Mouse (Mus musculus) kidney, adult 18-20 months (tissue): ENCODE data around the gene Tnni1.

Experiments
- DNase-seq: peaks from one replicate; pipeline ENCODE4 v3.0.0; 2021

Gene Tnni1

DNA sequence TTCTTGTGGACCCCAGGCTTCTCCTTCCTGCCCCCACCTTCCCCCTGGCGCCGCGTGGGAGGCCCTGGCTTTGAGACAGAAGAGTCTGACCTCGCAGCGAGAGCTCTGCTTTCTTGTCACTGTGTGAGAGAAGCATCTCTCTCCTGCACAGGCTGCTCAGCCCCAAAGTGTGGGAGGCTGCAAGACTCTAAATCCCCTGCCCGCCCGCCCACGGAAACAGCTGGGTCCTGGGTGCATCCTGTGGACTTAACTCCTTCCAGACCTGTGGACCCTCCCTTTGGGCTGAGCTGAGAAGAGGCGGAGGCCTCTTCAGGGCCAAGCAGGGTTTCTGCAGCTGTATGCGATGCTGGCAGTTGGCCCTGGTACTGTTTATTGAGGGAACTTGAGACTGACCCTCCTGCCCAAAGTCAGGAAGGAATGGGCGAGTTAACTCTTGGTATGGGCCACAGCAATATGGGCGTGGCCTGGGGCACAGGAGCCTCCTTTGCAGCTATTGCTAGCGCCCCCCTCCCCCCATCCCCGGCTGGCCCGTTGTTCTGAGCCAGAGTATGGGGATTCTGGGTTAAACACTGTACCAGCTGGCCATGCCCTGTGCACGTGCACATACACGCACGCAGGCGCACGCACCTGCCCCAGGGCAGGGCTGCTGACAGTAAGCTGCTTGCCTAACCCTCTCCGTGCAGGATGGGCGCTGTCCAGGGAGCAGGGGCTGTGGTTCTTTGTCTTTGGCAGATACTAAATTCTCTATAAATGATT, at the start of gene Tnni1:
TSS of gene Tnni1 (plus strand) at position 655 of the 756 bp plus-strand sequence.
- no peak for DNase-seq

DNA sequence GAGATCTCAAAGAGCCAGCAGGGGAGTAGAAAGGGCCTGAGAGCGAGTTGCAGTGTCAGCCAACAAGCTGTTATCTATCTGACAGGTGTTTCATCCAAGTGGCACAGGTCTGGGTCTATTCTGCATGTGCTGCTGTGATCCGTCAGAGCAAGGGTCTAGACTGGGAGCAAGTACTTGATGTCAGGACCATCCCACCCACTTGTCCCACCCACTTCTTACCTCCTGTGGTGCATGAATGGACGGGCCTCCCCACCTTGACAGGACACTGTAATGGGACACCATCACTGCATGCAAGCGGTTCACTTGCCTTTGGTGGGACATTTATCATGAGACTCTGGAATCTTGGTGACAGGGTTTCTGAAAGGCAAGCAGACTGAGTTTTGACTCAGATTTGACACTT, 49.4 kb upstream of the Tnni1 start:
- DNase-seq: no peak

DNA sequence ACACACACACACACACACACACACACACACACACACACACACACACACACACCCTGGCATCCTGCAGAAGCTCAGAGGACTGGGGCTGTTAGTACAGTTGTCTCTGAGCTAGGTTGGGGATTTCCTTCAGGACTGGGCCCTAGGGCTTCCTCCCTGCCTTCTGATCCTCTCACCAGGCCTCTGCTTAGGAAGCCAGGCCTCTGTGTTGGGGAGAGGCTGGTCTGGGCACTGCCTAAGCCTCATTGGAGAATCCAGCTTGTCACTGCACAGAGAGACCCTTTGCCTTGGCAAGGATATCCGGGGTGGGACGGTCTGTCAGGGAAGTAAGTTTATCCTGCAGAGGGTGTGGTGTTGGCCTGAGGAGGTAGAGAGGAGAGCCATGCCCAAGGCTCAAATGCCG, 48.9 kb upstream of the Tnni1 start:
- no peak for DNase-seq

DNA sequence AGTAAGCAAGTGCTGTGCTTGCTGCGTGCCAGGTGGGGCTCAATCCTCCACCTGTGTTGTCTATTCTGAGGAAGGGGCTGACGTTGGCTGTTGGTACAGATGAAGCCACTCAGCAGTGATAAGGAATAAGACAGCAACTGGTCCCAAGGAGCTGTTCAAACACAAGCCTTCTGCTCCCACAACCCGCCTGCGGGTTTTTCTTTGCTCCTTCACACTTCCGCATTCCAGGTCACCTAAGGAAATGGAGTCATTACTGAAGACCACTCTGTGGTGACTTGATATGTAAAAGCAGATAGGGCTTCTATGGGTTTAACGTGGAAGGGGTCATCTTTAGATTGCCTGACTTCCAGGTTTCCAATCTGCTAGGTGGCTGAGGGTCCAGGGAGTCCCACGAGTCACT, 47.8 kb upstream of the Tnni1 start:
- no peak for DNase-seq

DNA sequence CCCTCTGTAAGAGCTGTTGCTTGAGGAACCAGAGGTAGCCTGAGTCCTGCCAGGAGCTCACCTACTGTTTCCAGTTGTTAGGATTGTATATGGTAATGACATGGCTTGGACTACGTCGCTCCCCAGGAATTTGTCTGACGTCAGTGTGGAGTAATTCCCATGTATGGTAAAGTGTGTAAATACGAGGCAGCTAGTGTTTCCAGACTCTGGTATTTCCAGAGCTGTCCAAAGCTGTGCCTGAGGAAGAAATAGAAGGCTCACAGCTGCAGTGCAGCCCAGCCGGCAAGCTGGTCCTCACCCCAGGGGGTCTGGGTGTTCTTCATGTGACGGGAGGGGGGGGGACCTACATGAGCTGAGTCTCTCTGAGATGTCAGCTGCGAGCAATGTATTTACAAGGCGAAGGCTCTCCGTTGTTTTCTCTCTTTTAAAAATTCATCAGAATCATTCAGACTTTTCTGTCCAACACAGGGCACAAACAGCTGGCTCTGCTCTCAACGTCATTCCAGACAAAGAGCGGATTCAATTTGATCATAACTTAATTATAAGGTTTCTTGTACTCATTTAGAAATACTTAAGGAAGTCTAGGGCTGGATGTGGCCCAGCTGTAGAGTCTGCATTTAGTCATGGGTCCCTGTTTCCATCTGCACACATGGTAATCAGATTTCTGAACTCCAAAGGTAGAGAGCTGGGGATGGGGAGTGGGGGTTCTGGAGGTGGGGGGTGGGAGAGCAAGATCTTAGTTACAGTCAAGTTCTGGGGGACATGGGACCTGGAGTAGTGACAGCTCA, 47.1 kb upstream of the Tnni1 start:
- DNase-seq: no peak

DNA sequence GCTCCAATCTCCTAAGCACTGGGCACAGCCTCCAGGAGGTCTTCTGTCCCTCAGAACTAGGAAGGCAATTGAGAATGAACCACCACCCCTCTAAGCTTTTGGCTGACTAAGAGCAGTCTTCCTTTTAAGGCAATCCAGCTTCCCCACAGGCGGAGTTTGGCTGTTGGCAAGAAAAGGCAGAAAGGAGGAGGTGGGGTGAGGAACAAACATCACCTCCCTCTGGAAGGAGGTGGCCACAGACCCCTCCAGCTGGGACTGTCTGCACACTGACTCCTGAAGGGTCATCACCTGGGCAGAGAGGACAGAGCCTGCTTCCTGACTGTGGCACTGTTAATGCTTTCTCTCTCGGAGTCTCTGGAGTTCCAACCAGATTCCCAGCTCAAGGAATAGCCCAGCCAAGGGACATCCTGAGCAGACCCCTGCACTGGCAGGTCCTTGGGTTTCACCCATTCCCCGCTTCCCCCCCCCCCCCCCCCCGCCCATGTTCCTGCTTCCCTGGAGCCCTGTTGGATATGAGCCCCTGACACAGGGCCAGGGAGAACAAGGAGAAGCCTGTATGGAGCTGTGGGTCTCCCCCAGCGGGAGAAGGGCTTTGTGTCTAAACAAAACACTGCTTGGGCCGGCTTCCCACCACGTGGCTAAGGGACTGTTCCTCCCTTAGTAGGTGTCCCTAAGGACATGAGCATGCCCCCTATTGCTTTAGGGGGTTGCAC, 44.9 kb upstream of the Tnni1 start:
- DNase-seq: no peak

DNA sequence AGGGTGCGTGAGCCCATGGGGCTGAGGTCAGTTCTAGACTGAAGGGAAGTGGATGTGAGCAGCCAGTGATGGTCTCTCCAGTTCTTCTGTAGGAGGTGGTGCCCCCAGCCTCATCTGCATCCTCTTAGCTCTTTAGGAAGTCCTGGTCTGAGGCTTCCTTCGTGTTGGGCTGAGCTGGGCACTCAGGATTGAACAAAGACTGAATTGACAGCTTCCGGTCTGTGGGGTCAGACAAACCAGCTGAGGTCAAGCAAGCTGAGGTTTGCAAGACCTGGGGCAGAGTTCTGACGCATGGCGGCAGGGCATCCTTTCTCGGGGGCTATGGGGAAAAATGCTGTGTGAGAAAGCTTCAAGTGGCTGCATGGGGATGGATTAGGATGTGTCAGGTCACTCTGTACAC, 43.8 kb upstream of the Tnni1 start:
- no peak for DNase-seq

DNA sequence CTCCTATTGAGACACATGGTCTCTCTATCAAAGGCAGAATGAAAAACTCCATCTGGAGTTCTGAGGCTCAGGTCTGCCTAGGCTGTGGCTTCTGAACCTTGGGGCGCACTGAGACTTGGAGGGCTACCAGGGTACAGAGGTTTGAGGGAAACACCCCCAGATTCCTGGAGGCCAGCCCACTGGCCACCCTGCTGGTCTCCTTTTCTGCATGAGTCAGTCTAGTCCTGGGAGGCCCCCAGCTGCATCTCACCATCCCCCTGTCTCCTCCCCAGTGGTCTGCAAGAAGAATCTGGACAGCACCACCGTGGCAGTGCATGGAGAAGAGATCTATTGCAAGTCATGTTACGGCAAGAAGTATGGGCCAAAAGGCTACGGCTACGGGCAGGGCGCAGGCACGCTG, 34.2 kb upstream of the Tnni1 start:
- DNase-seq: no peak

DNA sequence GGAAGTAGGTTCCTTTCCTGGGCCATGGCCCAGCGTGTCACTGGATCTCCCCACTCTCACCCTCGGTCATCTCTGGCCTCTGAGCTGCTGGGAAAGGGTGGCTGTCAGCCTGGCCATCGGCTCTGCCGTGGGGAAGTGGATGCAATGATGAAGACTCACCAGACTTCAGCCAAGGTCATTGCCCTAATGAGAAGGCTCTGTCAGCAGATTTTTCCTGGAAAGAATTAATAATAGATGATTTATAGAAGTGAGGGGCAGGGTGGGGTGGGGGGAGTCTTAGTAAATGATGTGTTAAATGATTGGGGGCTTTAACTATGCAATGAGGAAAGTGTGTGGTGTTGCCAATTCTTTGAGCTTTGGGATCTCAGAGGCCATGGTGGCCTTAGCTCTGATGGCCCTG, 33.0 kb upstream of the Tnni1 start:
- DNase-seq: no peak

DNA sequence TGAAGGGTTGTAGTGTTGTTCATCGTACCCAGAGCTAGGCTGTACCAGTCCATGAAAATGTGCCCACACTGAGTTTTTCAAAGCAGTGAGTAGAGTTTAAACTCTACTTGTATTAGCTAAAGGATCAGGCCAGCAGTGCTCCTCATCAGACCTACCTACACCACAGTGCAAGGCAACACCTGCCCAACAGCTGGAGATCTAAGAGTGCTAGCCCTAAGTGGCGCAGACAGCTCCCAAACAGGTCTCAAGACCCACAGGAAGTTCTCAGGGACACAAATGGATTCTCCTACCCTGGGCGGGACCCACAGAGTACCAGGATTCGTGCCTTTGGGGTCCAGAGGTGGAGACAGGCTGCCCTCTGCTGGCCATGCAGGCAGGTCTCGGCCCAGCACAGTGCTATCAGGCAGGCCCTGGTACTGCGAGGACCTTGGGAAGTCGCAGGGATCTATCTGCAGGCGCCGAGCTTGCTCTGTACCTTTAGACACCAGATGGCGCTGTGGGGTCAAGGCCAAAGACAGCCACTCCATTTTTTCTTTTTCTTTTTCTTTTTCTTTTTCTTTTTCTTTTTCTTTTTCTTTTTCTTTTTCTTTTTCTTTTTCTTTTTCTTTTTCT, 26.4 kb upstream of the Tnni1 start:
- DNase-seq: peak; percentile 88

DNA sequence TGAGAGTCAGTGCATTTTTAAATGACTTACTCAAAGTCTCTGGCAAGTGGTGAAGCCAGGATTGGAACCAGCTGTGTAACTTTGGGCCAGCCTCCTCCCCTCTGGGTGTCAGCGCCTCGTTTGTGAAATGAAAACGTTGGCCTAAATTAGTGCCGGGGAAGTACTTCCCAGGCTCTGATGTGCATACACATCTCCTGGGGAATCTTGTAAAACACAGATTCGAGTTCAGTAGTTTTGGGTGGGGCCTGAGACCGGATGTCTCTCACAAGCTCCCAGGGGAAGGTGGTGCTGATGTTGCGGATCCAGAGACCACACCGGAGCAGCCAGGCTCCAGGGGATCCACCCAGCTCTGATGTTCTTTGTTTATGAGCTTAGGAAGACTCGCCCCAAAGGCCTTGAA, 23.9 kb upstream of the Tnni1 start:
- no peak for DNase-seq

DNA sequence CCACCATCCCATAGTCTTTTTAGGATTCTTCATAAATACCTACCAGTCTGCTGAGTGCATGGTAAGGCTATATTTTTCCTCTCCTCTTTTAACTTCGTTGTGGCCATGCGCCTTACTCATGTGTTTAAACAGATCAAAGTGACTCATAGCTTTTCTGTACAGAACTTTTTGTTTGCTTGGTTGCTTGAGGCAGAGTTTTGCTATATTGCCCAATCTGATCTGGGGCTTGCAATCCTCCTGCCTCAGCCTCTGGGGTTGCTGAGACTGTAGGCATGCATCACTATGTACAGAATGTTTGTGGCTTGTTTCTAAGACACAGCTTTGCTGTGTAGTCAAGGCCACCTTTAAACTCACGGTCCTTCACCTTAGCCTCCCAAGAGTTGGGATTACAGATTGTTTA, 23.3 kb upstream of the Tnni1 start:
- DNase-seq: no peak

DNA sequence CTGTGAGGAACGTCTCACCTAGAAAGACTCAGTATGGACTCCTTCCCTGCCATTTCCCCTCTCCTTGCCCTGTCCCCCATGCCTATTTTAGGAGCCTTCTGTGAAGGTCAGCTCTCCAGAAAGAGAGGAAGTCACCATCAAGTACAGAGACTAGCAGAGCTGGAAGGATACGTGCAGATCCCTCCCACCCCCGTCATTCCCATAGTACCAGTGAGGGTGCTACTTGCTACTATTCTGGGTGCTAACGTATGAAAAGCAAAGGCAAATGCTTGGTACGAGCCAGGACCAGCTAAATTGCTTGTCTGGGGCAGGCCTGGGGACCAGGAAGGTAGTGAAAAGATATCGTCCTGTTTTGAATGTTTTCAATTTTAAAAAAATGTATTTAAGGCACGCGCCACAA, 21.9 kb upstream of the Tnni1 start:
- DNase-seq: no peak

DNA sequence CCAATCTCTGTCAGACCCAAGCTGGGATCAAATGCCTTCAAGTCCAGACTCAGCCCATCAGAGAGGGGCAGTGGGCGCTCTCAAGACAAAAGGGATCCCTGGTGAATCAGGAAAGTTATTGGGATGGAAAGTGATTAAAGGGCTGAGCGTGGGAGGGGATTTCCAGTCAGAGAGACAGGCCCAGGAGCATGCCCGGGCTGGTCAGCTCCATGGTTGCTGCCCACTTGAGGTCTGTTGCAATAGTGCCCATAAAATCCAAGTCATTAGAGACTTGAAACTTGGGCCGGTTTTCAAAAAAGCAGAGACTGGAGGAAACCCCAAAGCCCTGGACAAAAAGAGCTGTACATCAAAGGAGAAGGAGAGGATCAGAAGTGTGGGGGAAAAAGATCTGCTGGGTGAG, 19.5 kb upstream of the Tnni1 start:
- DNase-seq: no peak

DNA sequence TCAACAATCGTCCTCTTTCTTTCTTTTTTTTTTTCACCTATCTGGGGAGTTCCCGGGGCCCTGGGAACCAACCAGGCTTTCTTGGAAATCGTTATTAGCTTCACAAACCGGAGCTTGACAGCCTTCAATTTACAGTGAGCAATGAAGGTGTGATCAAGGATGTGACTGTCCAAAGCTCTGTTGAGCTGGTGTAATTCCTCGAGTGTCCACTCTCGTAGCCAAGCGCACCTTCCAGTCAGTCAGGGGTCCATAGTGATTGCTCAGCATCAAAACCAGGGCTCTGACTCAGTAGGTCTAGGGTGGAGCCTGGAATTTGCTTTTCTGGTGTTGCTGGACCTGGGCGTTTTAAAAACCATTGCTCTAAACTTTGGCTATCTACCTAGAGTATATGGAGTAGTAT, 19.0 kb upstream of the Tnni1 start:
- no peak for DNase-seq

DNA sequence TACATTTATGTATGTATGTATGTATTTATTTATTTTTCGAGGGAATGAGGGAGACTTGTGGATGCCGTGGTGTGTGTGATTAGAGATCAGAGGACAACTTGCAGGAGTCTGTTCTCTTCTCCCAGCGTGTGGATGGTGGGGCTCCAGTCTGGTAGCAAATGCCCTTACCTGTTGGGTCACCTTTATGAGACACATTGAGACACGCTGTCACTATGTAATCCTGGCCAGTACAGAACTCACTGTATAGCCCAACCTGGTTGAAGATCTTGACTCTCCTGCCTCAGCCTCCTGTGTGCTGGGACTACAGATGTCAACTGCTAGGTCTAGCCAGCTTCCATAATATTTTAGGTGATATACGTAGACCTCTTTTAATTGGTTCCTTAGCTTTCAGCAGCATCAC, 17.5 kb upstream of the Tnni1 start:
- DNase-seq: no peak

DNA sequence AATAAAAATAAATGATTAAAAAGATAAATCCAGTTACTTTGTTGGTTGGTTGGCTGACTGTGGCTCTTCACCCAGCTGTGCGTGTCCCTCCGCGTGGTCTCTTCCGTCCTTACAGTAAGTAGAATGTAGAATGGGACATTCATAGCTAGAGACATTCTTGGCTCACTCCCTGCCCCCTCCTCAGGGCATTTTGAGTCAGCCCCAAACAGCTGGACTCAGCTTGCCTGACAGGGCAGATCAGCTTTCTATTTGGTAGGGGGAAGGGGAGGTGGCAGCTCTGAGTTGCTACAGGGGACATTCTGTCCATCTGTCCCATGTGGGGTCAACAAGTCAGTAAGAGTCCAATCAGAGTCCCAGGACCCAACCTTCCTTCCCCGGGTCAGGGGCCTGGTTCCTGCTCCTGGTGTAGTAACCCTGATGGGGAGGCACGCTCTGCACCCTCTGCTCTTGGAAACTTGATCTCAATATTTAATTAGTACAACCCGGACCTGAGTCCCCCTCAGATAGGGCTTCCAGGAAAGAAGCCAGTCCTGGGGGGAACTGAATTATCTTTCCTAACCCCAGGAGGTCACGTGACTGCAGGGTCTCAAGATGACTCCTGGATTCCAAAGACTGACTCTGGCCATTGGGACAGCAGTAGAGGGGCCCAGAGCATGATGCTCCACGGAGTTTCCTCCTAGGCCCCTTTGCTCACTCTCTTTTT, 15.6 kb upstream of the Tnni1 start:
- DNase-seq: no peak

DNA sequence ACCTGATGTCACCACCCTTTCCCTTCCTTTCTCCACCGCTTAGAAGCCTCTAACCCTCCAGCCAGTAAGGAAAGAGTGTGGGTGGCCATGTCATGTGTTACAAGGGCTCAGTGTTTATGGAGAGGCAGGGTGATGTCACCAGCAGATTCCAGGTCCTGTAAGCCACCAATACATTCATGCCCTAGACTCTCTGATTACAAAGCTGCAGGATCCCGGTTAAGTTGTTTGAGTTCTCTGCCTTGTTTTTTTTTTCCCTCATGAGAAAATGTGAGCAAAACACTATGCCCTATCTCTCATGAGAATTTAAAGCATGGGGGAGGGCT, 15.1 kb upstream of the Tnni1 start:
- DNase-seq: no peak

DNA sequence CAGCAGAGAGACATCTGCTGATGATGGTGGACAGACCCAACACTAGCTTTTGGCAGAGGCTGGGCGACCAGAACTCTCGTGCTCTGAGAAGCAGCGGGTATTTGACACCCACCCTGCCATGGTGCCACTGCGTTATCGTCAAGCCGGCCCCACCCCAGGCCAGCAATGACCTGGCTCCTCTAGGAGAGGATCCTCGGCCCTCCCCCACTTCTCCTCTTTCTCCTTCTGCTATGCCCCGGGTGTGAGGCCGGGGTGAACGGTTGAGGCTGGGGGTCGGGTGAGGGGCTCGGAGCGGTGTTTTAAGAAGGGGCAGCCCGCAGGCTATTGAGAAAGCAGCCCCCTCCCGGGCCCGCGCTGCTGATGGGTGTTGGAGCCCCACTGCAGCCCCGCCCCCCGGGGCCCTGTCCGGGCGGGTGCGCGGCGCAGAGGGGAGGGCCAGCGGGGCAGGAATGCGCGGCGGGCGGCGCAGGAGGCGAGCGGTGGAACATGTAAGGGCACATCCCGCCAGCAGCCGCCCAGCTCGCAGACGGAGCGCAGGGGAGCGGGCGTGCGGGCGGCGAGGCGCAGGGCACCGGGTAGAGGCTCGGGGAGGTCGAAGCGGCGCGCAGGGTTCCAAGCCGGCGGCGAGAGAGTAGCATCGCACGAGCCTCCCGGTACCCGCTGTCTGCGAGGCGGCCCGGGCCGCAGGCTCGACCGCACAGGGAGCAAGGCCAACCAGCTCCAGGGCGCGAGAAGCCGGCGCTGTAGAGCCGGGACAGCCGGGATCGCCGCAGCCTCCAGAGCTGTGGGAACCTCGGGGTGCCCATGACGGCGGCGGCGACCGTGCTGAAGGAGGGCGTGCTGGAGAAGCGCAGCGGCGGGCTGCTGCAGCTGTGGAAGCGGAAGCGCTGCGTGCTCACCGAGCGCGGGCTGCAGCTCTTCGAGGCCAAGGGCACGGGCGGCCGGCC, 13.3 kb upstream of the Tnni1 start, which contains the start of gene Phlda3:
TSS of gene Phlda3 (plus strand) at position 475 of the 947 bp plus-strand sequence.
- peak; percentile 72 for DNase-seq

DNA sequence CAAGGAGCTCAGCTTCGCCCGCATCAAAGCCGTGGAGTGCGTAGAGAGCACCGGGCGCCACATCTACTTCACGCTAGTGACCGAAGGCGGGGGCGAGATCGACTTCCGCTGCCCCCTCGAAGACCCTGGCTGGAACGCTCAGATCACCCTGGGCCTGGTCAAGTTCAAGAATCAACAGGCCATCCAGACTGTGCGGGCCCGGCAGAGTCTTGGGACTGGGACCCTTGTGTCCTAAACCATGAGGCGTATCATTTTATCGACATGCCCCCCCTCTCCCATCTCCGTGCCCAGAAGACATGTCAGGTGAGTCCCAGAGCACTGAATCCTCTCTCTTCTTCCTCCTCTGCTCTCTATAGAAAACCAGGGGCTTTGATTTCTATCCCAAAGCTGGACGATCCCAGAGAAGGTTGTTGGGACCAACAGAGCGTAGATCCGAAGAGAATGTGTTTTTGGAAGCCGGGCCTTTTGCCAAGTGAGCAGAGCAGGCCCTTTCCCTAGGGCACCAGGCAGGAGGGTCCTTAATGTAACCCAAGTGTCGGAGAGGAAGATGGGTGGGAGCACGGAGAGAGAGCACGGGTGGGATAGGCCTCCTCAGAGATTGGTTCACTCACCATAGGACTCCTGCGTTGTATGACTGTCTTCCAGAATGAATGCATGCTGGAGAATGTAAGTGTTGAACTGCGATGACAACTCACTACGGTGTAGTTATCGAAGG, 12.5 kb upstream of the Tnni1 start:
- no peak for DNase-seq

DNA sequence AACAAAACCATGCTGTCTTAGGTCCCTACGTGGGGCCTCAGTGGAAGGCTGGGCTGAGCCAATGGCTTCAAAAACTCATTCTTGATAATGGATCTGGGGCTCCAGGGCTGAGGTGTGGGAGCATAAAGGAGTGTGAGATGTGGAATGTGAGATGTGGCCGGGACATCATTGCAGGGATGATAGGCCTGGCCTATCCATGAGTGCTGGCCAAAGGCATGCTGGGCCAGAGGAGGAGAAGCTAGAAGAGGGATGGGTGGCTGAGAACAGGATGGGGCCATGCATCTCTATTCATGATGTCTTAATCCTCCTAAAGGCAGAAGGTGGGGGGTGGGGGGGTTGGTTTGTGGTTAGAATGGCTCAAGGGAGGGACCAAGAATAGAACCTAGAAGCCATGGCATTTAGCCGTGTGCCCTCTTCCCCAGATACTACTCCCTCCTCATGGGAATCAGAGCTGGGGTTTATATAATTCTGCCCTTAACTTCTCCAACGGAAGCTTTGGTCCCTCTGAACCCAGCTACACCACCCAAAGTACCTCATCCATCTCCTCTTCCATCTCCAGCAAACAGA, 11.8 kb upstream of the Tnni1 start:
- DNase-seq: no peak
